Mouse (Mus musculus) v-Abl transformed pro-B cells (cell line): ENCODE measurements around the gene Ppm1f.

ENCODE experiments used
- in situ Hi-C, 2 experiments: fragments of 400-800 bp; cut with MboI; formaldehyde crosslinking; loops; one replicate each; pipeline ENCODE4 v1.15.1; 2025; ENCODE audit not compliant: unreplicated experiment in 2 of 2

Ppm1f gene

DNA sequence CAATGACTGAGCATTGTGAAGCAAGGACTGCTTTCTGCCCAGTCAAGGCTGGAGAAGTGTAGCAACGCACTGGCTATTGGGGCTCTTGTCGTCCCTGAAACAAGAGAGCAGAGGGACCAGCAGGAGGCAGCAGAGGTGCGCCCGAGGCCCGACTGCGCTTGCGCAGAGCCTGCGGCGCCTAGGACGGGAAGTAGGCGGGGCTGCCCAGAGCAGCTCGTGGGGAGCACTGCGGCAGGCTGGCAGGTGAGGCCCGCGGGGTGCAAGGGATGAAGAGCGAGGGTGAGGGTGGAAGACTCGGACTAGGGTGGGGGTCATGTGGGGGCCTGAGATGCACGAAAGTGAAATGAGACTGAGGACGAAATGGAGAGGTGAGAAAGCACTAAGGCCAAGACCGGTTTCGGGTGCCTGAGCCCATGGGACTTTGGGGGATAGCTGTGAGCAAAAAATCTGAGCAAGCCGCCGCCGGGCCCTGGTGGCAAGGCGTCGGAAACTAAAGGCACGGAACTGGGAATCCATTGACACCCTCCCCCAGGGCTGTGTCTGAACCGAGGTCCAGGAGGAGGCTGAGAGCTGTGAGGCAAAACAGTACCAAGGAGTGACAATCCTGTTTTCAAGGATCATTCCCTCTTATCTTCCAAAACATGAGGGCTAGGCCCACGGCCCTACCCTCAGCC lies at the start of gene Ppm1f:
Gene Ppm1f (plus strand): TSS at position 88 of the 674 bp plus-strand sequence.
- in situ Hi-C loops: loop anchor here (5.0 kb wide), 1 partner anchor 34 kb away; the partner anchor contains the start of gene Igll1 (in 2 of the 2)

DNA sequence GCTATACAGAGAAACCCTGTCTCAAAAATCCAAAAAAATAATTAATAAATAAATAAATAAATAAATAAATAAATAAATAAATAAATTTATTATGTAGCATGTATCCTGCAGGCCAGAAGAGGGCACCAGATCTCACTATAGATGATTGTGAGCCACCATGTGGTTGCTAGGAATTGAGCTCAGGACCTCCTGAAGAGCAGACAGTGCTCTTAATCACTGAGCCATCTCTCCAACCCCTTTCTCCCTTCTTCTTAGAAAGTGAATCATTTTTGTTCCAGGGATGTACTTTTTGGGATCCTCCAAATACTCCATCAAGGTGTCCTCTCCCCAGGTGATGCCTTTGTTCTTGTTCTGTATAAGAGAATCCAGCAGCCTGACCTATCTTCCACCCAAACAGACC lies 47.1 kb upstream of the Ppm1f start:
- in situ Hi-C loops: loop anchor here in 1 of 2 experiments (10.0 kb wide), 1 partner anchor 244 kb away; the partner anchor contains the start of gene Fgd4

DNA sequence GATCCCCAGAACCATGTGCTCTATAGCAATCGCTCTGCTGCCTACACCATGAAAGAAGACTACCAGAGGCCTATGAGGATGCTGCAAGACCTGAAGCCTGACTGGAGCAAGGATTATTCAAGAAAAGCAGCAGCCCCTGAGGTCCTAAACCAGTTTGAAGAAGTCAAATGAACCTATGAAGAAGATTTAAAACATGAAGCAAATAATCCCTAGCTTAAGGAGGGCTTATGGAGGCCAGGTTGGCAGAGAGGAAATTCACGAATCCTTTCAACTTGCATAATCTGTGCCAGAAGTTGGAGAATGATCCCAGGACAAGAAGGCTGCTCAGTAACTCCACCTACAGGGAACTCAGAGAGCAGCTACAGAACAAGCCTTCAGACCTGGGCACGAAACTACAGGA lies 43.9 kb upstream of the Ppm1f start:
- in situ Hi-C loops: loop anchor here (5.0 to 25.0 kb wide), 3 partner anchors 545 to 1265 kb away; partner anchors contain the start of gene Mzt2 (in 1 of the 2)

DNA sequence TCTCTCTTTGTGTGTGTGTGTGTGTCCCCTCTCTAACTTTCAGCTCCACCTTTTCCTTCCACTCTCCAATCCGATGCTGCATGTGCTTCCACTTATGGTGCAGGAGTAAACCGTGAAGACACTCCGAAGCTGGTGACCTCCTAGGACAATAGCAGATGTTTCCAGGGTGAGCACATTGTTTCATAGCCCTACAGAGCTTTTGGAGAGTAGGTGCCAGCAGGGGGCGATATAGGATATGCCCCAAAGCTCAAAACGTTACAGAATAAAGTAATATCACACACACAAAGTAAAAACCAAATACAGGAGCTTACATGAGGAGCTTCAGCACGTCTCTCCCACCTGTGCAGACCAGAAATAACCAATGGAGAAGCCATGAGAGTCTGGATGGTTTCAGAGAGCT lies 41.4 kb upstream of the Ppm1f start:
- in situ Hi-C loops: loop anchor here (5.0 to 25.0 kb wide), 3 partner anchors 548 to 1268 kb away; partner anchors contain the start of gene Mzt2 (in 1 of the 2)

DNA sequence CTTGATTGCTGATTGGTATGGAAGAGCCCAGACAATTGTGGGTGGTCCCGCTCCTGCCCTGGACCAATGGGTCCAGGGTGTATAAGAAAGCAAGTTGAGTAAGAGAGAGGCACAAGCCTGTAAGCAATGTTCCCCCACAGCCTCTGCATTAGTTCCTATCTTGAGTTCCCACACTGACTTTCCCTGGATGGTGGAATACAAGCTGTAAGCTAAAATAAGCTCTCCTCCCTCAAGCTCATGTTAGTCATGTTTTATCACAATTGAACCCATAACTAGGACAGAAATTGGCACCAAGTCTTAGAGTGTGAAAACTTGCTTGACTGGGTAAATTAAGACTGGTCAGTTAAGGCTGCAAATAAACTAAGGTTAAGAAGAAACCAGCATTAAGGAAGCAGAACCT lies 40.7 kb upstream of the Ppm1f start:
- in situ Hi-C loops: loop anchor here (25.0 kb wide), 2 partner anchors 993 to 1268 kb away; partner anchors contain the start of gene Mzt2 (in 1 of the 2)

DNA sequence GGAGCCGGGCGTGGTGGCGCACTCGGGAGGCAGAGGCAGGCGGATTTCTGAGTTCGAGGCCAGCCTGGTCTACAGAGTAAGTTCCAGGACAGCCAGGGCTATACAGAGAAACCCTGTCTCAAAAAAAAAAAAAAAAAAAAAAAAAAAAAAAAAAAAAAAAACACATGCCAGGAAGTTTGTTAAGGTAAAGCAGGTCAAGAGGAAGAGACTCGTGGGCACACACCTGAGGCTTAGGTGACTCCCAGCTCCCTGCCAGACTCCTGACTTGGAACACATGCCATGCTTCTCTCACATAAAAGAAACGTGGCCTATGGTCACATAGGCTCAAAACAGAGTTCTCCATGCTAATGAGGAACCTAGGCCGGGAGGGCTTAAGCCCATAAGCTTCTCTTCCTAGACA lies 40.2 kb upstream of the Ppm1f start:
- in situ Hi-C loops: loop anchor here (25.0 kb wide), 2 partner anchors 994 to 1269 kb away; partner anchors contain the start of gene Mzt2 (in 1 of the 2)

DNA sequence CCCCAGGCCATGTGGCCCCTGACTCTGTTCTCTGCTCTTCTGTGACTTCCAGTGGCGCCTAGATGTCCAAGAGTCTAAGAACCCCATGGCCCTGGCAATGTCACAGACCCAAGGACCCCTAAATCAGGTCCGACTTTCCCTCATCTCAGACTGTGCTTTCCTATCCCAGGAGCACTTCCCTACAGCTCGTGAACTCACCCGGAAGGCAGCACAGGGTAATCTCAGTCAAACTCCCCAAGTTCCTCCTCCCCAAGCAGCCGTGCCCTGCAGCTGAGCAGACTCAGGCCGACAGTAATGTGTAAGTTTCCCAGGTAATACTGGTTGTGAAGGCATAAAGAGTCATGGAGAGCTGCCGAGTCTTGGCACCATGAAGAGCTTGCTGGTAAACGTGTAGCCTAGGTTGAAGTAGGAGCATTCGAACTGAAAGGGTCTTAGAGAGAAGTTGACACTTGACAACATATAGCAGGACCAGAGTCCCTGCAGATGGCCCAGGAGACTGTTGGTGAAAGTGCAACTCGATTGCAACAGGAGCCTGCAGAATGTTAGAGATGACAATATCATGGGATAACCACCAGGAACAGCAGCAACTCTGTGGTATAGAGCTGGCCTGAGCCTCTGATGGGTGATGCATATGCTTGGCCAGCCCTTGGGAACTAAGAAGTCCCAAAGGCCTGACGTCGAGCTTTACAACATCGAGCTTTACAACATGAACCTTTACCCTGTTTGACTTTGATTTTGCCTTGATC lies 39.4 kb upstream of the Ppm1f start:
- in situ Hi-C loops: loop anchor here (25.0 kb wide), 2 partner anchors 995 to 1270 kb away; partner anchors contain the start of gene Mzt2 (in 1 of the 2)

DNA sequence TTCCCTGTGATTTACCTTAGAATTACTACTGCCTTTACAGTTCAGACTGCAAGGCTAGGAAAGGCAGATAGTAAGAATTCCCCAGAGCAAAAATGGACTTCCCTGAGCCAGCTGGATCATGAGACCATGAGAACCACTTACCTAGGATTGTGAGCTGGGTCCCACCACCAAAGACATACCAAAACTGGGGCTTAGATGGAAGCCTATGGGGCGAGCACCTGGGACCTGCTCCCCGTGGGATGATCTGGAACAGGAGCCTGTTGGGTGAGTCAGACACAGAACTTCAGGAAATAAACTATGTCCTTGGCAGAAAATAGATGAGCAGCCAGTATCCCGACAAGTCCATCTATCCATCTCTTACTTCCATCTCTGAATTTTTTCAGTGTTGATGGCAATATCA lies 34.0 kb upstream of the Ppm1f start:
- in situ Hi-C loops: loop anchor here (5.0 to 25.0 kb wide), 8 partner anchors 35 to 1383 kb away; partner anchors contain the start of genes Ppm1f (in 2 of the 2), Mapk1 (in 1 of the 2), Mzt2 (in 1 of the 2) and Ranbp1 (in 1 of the 2)

DNA sequence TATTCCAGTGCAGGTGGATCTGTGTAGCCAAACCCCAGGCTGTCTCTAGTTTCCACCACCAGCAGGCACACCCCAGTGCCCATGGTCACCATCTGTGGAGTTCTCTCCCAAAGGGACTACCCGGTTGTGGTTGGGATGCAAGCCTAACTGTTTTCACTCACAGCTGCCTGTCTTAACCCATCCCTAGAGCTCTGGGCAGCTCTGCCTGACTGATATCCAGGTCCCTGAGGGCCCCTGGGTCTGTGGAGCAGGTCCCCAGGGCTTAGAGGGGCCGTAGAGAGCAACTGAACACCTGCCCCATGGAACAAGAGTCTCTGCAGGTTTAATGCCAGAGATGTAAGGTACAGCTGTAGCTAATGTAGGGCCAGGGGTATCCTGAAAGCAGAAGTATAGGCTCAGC lies 32.3 kb upstream of the Ppm1f start, which contains the start of gene Igll1:
Gene Igll1 (minus strand): TSS at position 8 of the 400 bp plus-strand sequence.
- in situ Hi-C loops: loop anchor here (5.0 to 25.0 kb wide), 8 partner anchors 33 to 1381 kb away; partner anchors contain the start of genes Ppm1f (in 2 of the 2), Mapk1 (in 1 of the 2), Mzt2 (in 1 of the 2) and Ranbp1 (in 1 of the 2)

DNA sequence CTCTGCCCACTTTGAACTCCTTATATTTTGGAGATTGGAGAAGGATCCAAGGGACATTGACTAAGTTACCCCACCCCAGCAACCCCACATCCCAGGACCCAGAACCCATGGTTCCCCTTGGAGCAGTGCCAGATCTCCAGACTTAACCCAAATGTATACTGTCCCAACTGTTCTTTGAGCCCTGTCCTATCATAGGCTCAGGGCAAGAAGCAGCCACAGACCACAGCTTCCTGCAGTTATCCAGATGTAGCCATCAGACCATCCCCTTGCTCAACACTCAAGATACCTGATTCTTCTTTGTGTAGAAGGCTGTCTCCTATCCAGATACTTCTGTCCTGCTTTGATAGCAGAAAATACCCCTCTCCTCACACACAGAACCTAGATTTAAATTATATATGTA lies 31.1 kb upstream of the Ppm1f start:
- in situ Hi-C loops: loop anchor here (10.0 to 25.0 kb wide), 7 partner anchors 120 to 1380 kb away; partner anchors contain the start of genes Mapk1 (in 1 of the 2), Mzt2 (in 1 of the 2), Ranbp1 (in 1 of the 2) and Rimbp3 (in 1 of the 2)

DNA sequence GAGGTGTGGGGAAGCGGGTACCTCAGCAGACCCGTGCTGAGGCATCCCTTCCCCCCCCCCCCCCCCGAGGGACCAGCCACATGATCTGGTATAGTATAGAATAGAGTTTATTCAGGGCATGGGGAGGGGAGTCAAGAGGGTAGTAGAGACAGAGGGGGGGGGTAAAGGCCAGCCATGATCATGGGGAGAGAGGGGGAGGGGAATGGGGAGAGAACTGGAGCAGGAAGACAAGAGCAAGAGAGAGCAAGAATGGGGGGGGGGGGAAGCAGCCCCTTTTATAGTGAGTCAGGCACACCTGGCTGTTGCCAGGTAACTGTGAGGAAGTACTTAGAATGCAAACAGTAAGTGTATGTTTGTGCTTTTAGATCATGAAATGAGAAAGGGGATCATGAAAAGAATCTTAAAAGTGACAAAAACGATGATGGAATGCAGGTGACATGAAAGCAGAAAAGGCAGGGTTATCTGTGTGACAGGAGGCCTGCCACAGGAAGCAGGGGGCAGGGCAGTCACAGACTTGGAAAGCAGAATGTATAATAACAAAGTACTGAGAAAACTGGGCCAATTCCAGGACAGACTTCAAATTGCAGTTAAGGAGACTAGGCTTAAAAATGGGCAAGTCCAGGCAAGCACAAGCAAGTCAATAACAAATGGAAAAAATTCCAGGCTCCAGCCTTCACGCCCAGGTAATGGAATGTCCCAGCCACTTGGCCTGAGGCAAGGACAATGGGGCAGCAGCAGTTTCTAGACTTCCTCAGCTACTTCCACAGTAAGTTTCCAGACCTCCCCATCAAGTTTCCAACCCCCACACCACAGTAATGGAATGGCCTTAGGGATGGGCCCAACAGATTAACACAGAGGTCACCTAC lies 30.3 kb upstream of the Ppm1f start:
- in situ Hi-C loops: loop anchor here (10.0 to 25.0 kb wide), 7 partner anchors 119 to 1379 kb away; partner anchors contain the start of genes Mapk1 (in 1 of the 2), Mzt2 (in 1 of the 2), Ranbp1 (in 1 of the 2) and Rimbp3 (in 1 of the 2)

DNA sequence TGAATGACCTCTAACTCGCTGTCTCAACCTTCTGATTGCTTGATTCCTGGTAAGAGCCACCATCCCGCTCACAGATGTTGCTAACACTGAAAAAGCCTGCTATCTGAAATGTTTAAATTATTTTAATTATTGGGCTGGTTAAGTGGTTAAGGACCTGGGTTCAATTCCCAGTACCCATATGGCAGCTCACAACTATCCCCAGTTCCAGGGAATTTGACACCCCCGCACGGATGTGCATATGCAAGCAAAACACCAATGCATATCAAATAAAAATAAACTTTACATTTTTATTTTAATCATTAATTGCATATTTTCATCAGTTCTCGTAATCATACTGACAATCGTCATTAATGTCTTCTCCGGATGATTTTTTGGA lies 26.0 kb upstream of the Ppm1f start:
- in situ Hi-C loops: loop anchor here (25.0 kb wide), 2 partner anchors 1008 to 1283 kb away; partner anchors contain the start of gene Mzt2 (in 1 of the 2)

DNA sequence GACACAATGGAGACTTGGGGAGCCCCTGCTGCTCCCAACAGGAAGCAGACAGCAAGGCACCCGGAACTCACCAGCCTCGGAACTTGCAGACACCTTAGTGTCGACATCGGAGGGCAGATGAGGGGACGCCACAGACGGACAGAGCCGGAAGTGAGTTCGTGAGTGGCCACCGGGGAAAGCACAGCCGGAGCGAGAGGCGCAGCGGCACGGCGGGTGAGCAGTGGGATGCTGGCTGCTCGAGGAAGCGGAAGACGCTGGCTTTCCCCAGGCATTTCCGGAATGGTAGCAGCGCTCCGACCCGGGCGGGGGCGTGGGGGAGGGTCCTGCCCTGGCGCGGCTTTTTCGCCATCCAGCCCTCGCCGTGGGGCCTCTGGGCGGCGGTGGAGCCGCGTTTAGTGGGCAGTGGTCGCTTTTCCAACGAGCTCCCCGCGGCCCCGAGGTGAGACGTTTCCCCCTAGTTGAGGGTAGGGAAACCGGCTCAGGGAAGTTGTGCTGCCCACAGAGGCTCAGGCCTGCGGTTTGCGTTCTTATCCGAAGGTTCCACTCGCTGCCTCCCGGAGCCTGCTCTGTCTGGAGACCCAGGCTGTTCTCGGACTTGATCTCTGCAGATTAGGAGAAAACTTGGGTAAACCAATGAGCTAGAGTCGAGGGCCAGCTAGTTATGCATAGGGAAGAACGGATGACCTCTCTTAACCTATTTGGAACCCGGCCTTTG lies 25.5 kb upstream of the Ppm1f start, which contains the start of the genes Top3b and Vpreb1:
Gene Top3b (plus strand): TSS at position 120 of the 715 bp plus-strand sequence.
Gene Vpreb1 (minus strand): TSS at position 227 of the 715 bp plus-strand sequence.
- in situ Hi-C loops: loop anchor here (25.0 kb wide), 2 partner anchors 1008 to 1283 kb away; partner anchors contain the start of gene Mzt2 (in 1 of the 2)

DNA sequence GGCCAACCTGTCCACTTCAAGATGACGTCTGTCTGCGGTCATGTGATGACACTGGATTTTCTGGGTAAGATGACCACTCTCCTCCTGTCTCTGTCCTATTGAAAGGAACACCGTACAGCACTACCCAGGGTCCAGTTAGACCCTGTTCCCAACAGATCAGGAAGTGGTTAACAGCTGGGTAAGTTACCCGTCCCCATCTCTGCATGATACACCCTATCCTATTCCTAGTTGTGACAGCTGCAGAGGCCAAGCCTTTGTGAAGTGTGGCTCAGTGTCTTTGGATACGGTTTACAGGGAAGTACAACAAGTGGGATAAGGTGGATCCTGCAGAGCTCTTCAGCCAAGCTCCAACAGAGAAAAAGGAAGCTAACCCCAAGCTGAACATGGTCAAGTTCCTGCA lies 17.2 kb upstream of the Ppm1f start:
- in situ Hi-C loops: no loop called here

DNA sequence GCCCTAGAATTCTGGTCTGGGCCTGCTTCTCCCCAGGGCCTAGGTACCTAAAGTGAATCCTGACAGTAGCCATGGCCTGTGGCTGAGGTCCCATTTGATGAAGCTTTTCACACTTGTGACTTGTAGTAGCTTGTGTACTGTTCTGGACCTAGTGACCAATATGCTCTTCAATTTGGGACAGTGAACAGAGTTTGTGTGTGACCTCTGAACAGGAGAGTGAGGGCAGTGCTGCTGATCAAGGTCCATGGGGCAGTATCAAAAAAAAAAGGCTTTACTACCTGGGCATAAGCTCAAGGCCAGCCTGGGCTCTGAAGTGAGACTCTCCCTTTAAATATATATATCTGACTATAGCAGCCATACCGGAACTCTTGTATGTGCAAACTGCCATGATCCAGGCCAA lies 7.9 kb upstream of the Ppm1f start:
- in situ Hi-C loops: no loop called here

DNA sequence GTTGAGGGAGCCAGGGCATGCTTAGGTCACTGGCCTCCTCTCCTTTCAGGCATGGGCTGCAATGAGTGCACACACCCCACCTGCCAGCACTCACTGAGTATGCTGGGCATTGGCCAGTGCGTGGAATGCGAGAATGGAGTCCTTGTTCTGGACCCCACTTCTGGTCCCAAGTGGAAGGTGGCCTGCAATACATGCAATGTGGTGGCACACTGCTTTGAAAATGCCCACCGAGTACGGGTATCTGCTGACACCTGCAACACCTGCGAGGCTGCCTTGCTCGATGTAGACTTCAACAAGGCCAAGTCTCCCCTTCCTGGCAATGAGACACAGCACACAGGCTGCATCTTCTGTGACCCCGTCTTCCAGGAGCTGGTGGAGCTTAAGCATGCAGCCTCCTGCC lies 3.9 kb upstream of the Ppm1f start:
- in situ Hi-C loops: no loop called here

DNA sequence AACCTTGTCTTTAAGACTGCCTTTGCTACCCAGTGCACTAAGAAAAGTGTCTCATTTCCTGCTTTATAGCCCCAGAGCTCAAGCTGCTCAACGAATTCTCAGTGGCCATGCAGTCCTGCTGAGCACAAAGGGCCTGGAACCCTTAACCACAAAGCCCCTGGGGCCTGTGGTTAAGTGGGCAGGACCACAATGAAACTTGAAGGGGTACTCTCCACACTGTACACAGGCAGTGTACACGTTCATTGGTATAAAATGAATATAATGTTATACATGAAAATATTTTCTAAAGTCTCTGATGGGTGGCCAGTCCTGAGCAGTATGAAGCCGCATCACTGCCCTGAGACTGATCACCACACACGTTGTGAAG lies 271 bp upstream of the Ppm1f start:
- in situ Hi-C loops: loop anchor here (5.0 kb wide), 1 partner anchor 34 kb away; the partner anchor contains the start of gene Igll1 (in 2 of the 2)

DNA sequence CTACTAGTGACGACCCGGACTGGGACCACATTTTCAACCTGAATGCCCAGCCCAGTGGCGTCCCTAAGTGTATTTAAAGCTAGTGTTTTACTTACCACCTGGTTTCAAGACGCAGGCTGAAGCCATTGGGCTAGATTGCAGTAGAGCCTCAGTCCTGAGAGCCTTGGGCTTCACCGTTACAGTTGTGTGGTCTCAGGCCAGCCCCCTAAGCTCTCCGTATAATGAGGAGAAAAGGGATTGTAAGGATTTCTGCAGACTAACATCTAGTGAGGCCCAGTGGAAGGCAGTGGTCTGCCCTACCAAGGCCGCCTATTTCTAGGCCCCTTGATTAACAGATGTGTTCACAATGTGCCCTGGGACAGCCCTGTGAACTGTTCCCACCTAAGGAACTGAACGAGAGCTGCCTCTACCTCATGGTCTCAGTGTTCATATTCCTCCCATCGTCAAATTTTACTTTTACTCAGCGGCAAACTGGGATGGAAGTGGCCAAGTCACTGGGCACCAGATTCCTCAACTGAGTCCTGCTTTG lies 851 bp downstream of the Ppm1f start:
- in situ Hi-C loops: loop anchor here (5.0 kb wide), 1 partner anchor 35 kb away; the partner anchor contains the start of gene Igll1 (in 2 of the 2)
